Mouse (Mus musculus) thymus, adult 2 months (tissue): ENCODE measurements around the gene Mroh7.
"Not testable (repeated sequence)": the region's sequence is repeated elsewhere in the genome, so short reads cannot be mapped to it uniquely, and the experiment has no call there.

Source experiments
- CTCF ChIP-seq: fragments of 200-500 bp; IDR thresholded peaks from 2 replicates; pipeline ENCODE4 v1.5.1; 2012; ENCODE audit warnings: mild to moderate bottlenecking, control low read depth, low read length, moderate library complexity, borderline replicate concordance; ENCODE audit not compliant: control insufficient read depth, poor library complexity, insufficient read depth; ENCODE audit errors: extremely low read depth
- POLR2A ChIP-seq: fragments of 200-500 bp; IDR thresholded peaks from 2 replicates; pipeline ENCODE4 v1.6.1; 2012; ENCODE audit warnings: mild to moderate bottlenecking, low read length, control low read depth, moderate library complexity; ENCODE audit not compliant: control insufficient read depth, poor library complexity, insufficient read depth; ENCODE audit errors: extremely low read depth

DNA sequence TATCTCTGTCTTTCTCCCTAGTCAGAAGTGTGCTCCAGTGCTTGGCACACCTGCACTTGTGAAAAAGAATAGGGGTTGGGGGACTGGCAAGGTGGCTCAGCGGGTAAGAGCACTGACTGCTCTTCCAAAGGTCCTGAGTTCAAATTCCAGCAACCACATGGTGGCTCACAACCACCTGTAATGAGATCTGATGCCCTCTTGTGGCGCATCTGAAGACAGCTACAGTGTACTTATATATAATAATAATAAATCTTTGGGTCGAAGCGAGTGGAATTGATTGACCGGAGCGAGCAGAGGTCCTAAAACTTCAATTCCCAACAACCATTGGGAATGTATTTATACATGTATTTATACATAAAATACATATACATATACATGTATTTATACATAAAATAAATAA is 45.0 kb upstream of the Mroh7 start:
- TF ChIP-seq CTCF, POLR2A: not testable (repeated sequence)
